Mouse (Mus musculus): ENCODE results near the gene Tmsb15b2. TPM values are rescaled to one million over a fixed set of nuclear protein-coding genes. Genes with fewer than 3 reads are reported as not detected.

The Tmsb15b2 gene
- total and polyA plus RNA-seq, 3 experiments = not detected

DNA sequence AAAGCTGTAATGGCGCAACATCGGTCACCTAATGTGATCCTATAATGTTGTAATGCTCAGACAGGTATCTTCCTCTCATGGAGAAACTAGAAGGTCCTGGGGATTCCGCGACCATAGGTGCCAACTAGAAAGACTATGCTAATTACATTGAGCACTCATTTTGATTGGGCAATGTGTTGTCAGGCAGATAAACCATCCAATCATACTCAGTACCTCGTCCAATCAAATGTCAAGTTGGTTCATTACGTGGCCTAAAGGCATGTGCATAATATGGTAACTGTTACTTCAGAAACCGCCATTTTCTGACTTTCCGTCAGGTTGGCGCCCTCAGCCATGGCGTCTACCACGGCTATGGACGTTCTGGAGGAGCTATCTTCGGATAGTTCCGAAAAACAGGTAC, 48.3 kb downstream of the Tmsb15b2 start, which contains the start of gene H2bfm:
TSS of gene H2bfm (plus strand) at position 295 of the 400 bp plus-strand sequence.
- Histone ChIP-seq H3K36me3 (ENCODE audit: control insufficient read depth in 1 of 2, insufficient read depth in 2 of 2, low read length in 2 of 2) (no peaks in the 10 kb centered on the region), H3K4me3 (ENCODE audit: control insufficient read depth in 1 of 2, insufficient read depth in 1 of 2, low read depth in 2 of 2, low read length in 2 of 2) (no peak within 1 kb of the TSS), H3K4me1 (ENCODE audit: control insufficient read depth in 1 of 2, insufficient read depth in 2 of 2, low read length in 2 of 2) (no peaks in the 10 kb centered on the region), H3K27ac (ENCODE audit: control insufficient read depth, low read depth, low read length) (no peak within 1 kb of the TSS), H3K79me2 (ENCODE audit: control insufficient read depth, insufficient read depth, low read length, poor library complexity) (no peaks in the 10 kb centered on the region), H3K27me3 (ENCODE audit: control insufficient read depth in 1 of 2, insufficient read depth in 2 of 2, low read length in 2 of 2) (no peaks in the 10 kb centered on the region), H3K9me3 (replicated peaks; ENCODE audit: insufficient read depth, low read length) (no peaks in the 10 kb centered on the region), H3K9ac (ENCODE audit: control insufficient read depth, low read depth, low read length, poor library complexity, severe bottlenecking) (no peak within 1 kb of the TSS)
- TF ChIP-seq TBP (IDR thresholded peaks at IDR 0.05; ENCODE audit: low read depth, low read length) (no peak), MXI1 (IDR thresholded peaks at IDR 0.05; ENCODE audit: low read depth, low read length) (no peak), USF1 (IDR thresholded peaks at IDR 0.05; ENCODE audit: low read depth, low read length) (no peak), NRF1 (IDR thresholded peaks at IDR 0.05; ENCODE audit: insufficient read depth, low read depth, low read length, poor library complexity, severe bottlenecking) (no peak), MAFK (IDR thresholded peaks at IDR 0.05; ENCODE audit: borderline replicate concordance, low read depth, low read length) (no peak), MAX (IDR thresholded peaks at IDR 0.05; ENCODE audit: low read length) (no peak), TAL1 (IDR thresholded peaks at IDR 0.05; ENCODE audit: low read length) (no peak), MEF2A (IDR thresholded peaks at IDR 0.05; ENCODE audit: extremely low read depth, insufficient replicate concordance, low read depth, low read length, poor library complexity, severe bottlenecking) (no peak), E2F4 (IDR thresholded peaks at IDR 0.05; ENCODE audit: borderline replicate concordance, low read depth, low read length) (no peak), MAZ (IDR thresholded peaks at IDR 0.05; ENCODE audit: low read depth, low read length) (no peak), GABPA (IDR thresholded peaks at IDR 0.05; ENCODE audit: low read depth, low read length) (no peak), ZKSCAN1 (IDR thresholded peaks at IDR 0.05; ENCODE audit: low read depth, low read length) (no peak), ZMIZ1 (IDR thresholded peaks at IDR 0.05; ENCODE audit: low read depth, low read length) (no peak), POLR2AphosphoS5 (IDR thresholded peaks at IDR 0.05; ENCODE audit: borderline replicate concordance, low read depth, low read length) (no peak), ZC3H11A (IDR thresholded peaks at IDR 0.05; ENCODE audit: low read depth, low read length) (no peak), MYB (IDR thresholded peaks at IDR 0.05; ENCODE audit: low read depth, low read length) (no peak), USF2 (IDR thresholded peaks at IDR 0.05; ENCODE audit: borderline replicate concordance in 1 of 2, insufficient read depth in 1 of 2, low read depth in 1 of 2, low read length in 2 of 2) (no peak), ELF1 (IDR thresholded peaks at IDR 0.05; ENCODE audit: low read depth, low read length) (no peak)
- no peak for DNase-seq (ENCODE audit: low read depth, low spot score)

DNA sequence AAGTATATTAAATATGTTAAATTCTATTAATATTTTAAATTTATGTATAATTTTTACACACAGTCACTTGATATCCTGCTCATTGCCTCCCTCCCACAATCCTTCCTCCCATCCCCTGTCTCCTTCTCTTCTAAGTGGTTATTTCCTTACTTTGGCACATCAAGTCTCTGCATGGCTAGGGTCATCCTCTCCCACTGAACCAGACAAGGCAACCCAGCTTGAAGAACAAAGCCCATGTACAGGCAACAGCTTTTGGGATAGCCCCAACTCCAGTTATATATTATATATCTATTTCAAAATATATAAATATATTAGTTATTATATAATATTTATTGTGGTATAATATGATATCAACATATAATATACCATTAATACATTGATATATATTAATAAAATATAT, 49.4 kb downstream of the Tmsb15b2 start:
- Histone ChIP-seq H3K9me3 (replicated peaks; ENCODE audit: insufficient read depth, low read length) (no peaks in the 10 kb centered on the region), H3K79me2 (ENCODE audit: control insufficient read depth, insufficient read depth, low read length, poor library complexity) (no peaks in the 10 kb centered on the region), H3K36me3 (ENCODE audit: control insufficient read depth in 1 of 2, insufficient read depth in 2 of 2, low read length in 2 of 2) (no peaks in the 10 kb centered on the region), H3K9ac (ENCODE audit: control insufficient read depth, low read depth, low read length, poor library complexity, severe bottlenecking) (no peak overlapping the region), H3K4me1 (ENCODE audit: control insufficient read depth in 1 of 2, insufficient read depth in 2 of 2, low read length in 2 of 2) (no peaks in the 10 kb centered on the region), H3K27me3 (ENCODE audit: control insufficient read depth in 1 of 2, insufficient read depth in 2 of 2, low read length in 2 of 2) (no peaks in the 10 kb centered on the region), H3K4me3 (ENCODE audit: control insufficient read depth in 1 of 2, insufficient read depth in 1 of 2, low read depth in 2 of 2, low read length in 2 of 2) (no peak overlapping the region), H3K27ac (ENCODE audit: control insufficient read depth, low read depth, low read length) (no peak overlapping the region)
- no peak for DNase-seq (ENCODE audit: low read depth, low spot score)
- TF ChIP-seq ZKSCAN1 (IDR thresholded peaks at IDR 0.05; ENCODE audit: low read depth, low read length) (no peak), NELFE (IDR thresholded peaks at IDR 0.05; ENCODE audit: low read depth, low read length) (no peak), UBTF (IDR thresholded peaks at IDR 0.05; ENCODE audit: borderline replicate concordance, insufficient read depth, low read depth, low read length) (no peak), MAFK (IDR thresholded peaks at IDR 0.05; ENCODE audit: borderline replicate concordance, low read depth, low read length) (no peak), POLR2AphosphoS2 (IDR thresholded peaks at IDR 0.05; ENCODE audit: low read length) (no peak), GATA1 (IDR thresholded peaks at IDR 0.05; ENCODE audit: low read depth, low read length) (no peak), RCOR1 (IDR thresholded peaks at IDR 0.05; ENCODE audit: low read depth, low read length) (no peak), NRF1 (IDR thresholded peaks at IDR 0.05; ENCODE audit: insufficient read depth, low read depth, low read length, poor library complexity, severe bottlenecking) (no peak), MYB (IDR thresholded peaks at IDR 0.05; ENCODE audit: low read depth, low read length) (no peak), HCFC1 (IDR thresholded peaks at IDR 0.05; ENCODE audit: low read depth, low read length) (no peak), ETS1 (IDR thresholded peaks at IDR 0.05; ENCODE audit: low read depth, low read length) (no peak), USF2 (IDR thresholded peaks at IDR 0.05; ENCODE audit: borderline replicate concordance in 1 of 2, insufficient read depth in 1 of 2, low read depth in 1 of 2, low read length in 2 of 2) (no peak), SMC3 (IDR thresholded peaks at IDR 0.05; ENCODE audit: low read depth, low read length) (no peak), GABPA (IDR thresholded peaks at IDR 0.05; ENCODE audit: low read depth, low read length) (no peak), ZMIZ1 (IDR thresholded peaks at IDR 0.05; ENCODE audit: low read depth, low read length) (no peak), SIN3A (IDR thresholded peaks at IDR 0.05; ENCODE audit: low read length) (no peak), MEF2A (IDR thresholded peaks at IDR 0.05; ENCODE audit: extremely low read depth, insufficient replicate concordance, low read depth, low read length, poor library complexity, severe bottlenecking) (no peak), MXI1 (IDR thresholded peaks at IDR 0.05; ENCODE audit: low read depth, low read length) (no peak)
